Mouse (Mus musculus): ENCODE results near the gene Olfr1451. TPM values are rescaled to one million over a fixed set of nuclear protein-coding genes. Genes with fewer than 3 reads are reported as not detected.
"Not testable (repeated sequence)": the region's sequence is repeated elsewhere in the genome, so short reads cannot be mapped to it uniquely, and the experiment has no call there.

Gene Olfr1451
- polyA plus RNA-seq (2014; fragmentation: Nextera tagmentation; extraction: Ambion mirVana): not detected in 2 replicates

DNA sequence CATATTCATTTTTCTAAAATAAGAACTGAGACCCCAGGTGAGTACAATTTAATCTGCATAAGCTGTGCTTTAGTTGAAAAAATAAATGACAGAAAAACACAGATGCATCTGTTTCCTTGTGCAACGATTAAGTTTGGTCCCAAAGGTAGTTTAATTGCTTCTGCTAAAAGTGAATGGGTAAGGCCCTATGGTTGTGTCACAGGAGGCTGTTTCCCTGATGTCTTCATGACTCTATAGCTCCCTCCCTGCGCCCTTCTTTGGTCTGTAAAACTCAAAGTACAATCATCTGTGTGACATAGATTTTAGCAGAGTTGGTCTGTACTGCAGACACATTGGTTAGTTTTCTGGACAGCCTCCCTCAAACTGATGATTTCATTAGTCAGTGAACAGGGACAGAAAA lies at the start of gene Olfr1451:
TSS of gene Olfr1451 (plus strand) at position 301 of the 400 bp plus-strand sequence.
- Histone ChIP-seq H3K27me3 (ENCODE audit: insufficient read depth, low read length) (no peaks in the 10 kb centered on the region), H3K27ac (ENCODE audit: low read depth) (no peak within 1 kb of the TSS), H3K4me2 (no peak within 1 kb of the TSS), H3K9me3 (ENCODE audit: low read depth, low read length) (no peaks in the 10 kb centered on the region), H3K9ac (no peak within 1 kb of the TSS), H3K4me3 (ENCODE audit: low read depth, low read length) (no peak within 1 kb of the TSS), H3K36me3 (ENCODE audit: insufficient read depth) (no peaks in the 10 kb centered on the region), H3K4me1 (ENCODE audit: insufficient read depth) (no peaks in the 10 kb centered on the region)
- WGBS: 69% methylated on average over 2 of the region's 2 CpGs
- ATAC-seq (ENCODE audit: insufficient read depth) (no peak), DNase-seq (no peak)
- no peak for TF ChIP-seq CTCF (IDR thresholded peaks at IDR 0.05; ENCODE audit: low read depth)

DNA sequence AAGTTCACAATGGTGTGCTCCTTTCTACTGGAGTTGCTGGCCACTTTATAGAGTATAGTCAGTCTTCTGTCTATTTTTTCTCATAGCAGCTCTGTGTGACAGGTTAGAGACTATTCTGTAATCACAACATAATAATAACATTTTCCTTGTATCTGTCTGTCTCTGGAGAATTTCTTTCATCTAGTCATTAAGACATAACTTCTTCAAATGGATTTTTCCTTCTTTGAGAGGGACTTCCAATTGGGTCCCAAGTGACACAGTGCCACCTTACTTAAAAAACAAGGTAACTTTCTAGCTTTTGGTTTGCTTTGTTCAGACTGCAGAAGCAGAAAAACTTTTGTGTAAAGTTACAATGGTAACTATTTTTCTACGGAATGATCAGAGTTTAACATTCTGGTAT lies 44.9 kb upstream of the Olfr1451 start, which contains the start of gene Olfr1450:
TSS of gene Olfr1450 (plus strand) at position 301 of the 400 bp plus-strand sequence.
- Histone ChIP-seq H3K4me1 (ENCODE audit: insufficient read depth) (no peaks in the 10 kb centered on the region), H3K27ac (ENCODE audit: low read depth) (no peak within 1 kb of the TSS), H3K4me2 (no peak within 1 kb of the TSS), H3K4me3 (ENCODE audit: low read depth, low read length) (no peak within 1 kb of the TSS), H3K27me3 (ENCODE audit: insufficient read depth, low read length) (no peaks in the 10 kb centered on the region), H3K9me3 (ENCODE audit: low read depth, low read length) (no peaks in the 10 kb centered on the region), H3K9ac (no peak within 1 kb of the TSS), H3K36me3 (ENCODE audit: insufficient read depth) (no peaks in the 10 kb centered on the region)
- DNase-seq (no peak), ATAC-seq (ENCODE audit: insufficient read depth) (no peak)
- TF ChIP-seq CTCF (IDR thresholded peaks at IDR 0.05; ENCODE audit: low read depth): no peak
- WGBS: 90% methylated on average over 1 of the region's 1 CpGs

DNA sequence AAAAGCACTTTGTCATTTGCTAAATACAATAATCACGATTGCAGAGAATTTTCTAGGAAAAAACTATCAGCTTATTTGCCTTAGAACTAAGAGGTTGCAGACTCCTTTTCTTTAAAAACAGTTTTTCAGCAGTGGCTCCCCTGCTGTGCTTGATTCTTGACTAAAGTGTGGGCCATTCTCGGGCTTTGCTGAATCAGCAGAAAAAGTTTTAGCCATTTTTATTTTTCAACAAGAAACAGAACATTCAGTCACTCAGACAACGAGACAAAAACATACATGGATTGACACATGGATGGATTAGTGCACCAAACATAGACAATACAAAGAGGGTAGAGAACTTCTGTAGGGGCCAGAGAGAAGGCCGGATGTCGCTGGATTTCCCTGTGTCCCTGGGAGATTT lies 24.7 kb upstream of the Olfr1451 start:
- H3K4me2 ChIP-seq; DNase-seq; H3K9me3 ChIP-seq (ENCODE audit: low read depth, low read length); H3K4me1 ChIP-seq (ENCODE audit: insufficient read depth); H3K4me3 ChIP-seq (ENCODE audit: low read depth, low read length); H3K27me3 ChIP-seq (ENCODE audit: insufficient read depth, low read length); ATAC-seq (ENCODE audit: insufficient read depth); H3K9ac ChIP-seq; H3K27ac ChIP-seq (ENCODE audit: low read depth); H3K36me3 ChIP-seq (ENCODE audit: insufficient read depth): not testable (repeated sequence)
- WGBS: 75% methylated on average over 5 of the region's 5 CpGs

DNA sequence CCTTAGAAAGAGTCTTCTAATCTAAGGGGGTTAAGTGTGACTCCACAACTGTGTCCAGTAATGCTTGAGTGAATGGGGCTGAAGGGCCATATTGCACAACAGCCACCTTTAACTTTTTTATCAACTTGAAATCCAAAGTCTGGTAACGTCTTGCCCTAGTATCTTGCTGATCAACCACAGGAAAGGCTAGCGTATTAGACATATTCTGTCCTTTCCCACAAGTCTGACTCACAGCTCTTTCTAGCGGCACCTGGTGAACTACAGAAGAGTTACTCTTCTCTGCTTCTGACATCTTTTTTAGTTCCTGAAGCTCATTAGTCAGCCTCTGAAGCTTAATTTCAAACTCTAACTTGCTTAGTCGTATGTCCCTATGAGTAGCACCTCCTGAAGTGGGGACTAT lies 2.5 kb upstream of the Olfr1451 start:
- ATAC-seq (ENCODE audit: insufficient read depth); H3K4me1 ChIP-seq (ENCODE audit: insufficient read depth); H3K36me3 ChIP-seq (ENCODE audit: insufficient read depth); H3K9me3 ChIP-seq (ENCODE audit: low read depth, low read length); H3K9ac ChIP-seq; H3K4me2 ChIP-seq; H3K27ac ChIP-seq (ENCODE audit: low read depth); H3K27me3 ChIP-seq (ENCODE audit: insufficient read depth, low read length); DNase-seq; H3K4me3 ChIP-seq (ENCODE audit: low read depth, low read length): not testable (repeated sequence)
- 91% methylated on average over 4 of the region's 4 CpGs for WGBS

DNA sequence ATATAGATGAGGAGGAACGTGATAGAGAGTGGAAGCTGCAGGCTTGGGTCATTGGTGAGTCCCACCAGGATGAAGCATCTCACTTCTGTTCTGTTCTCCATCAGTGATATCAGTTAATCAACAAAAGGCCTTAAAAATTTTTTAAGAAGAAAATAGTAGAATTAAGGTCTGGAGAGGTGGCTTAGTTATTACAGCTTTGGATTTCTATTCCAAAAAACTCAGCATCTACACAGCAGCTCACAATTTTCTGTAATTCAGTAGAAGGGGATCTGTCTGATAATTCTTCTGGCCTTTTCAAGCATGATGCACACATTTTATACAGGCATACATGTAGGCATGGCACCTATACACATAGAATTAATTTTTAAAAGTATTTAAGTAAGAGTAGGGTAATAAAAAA lies 33.4 kb downstream of the Olfr1451 start, which contains the start of gene Olfr1453:
TSS of gene Olfr1453 (minus strand) at position 101 of the 400 bp plus-strand sequence.
- H3K4me1 ChIP-seq (ENCODE audit: insufficient read depth): no peaks in the 10 kb centered on the region
- TF ChIP-seq CTCF (IDR thresholded peaks at IDR 0.05; ENCODE audit: low read depth): no peak
- H3K27me3 ChIP-seq (ENCODE audit: insufficient read depth, low read length): no peaks in the 10 kb centered on the region
- no peak for ATAC-seq (ENCODE audit: insufficient read depth)
- H3K36me3 ChIP-seq (ENCODE audit: insufficient read depth): no peaks in the 10 kb centered on the region
- H3K4me2 ChIP-seq: no peak within 1 kb of the TSS
- DNase-seq: no peak
- no peak within 1 kb of the TSS for H3K9ac ChIP-seq
- WGBS: 37% methylated on average over 1 of the region's 1 CpGs
- no peak within 1 kb of the TSS for H3K4me3 ChIP-seq (ENCODE audit: low read depth, low read length)
- H3K9me3 ChIP-seq (ENCODE audit: low read depth, low read length): no peaks in the 10 kb centered on the region
- no peak within 1 kb of the TSS for H3K27ac ChIP-seq (ENCODE audit: low read depth)

Other genes starting within 250 kb of the Olfr1451 start
- 0.55 TPM in 2 replicates for gene Cntf, start 229.4 kb upstream of the Olfr1451 start, polyA plus RNA-seq (2014; fragmentation: Nextera tagmentation; extraction: Ambion mirVana)
- 10.8 and 11.5 TPM in 2 replicates for gene Zfp91, start 198.9 kb upstream of the Olfr1451 start, polyA plus RNA-seq (2014; fragmentation: Nextera tagmentation; extraction: Ambion mirVana)
- 1.2 and 1.4 TPM in 2 replicates for gene Lpxn, start 198.8 kb upstream of the Olfr1451 start, polyA plus RNA-seq (2014; fragmentation: Nextera tagmentation; extraction: Ambion mirVana)
- not detected in 2 replicates for gene Gm5244, start 148.3 kb upstream of the Olfr1451 start, polyA plus RNA-seq (2014; fragmentation: Nextera tagmentation; extraction: Ambion mirVana)
- not detected in 2 replicates for gene Olfr1444, start 137.7 kb upstream of the Olfr1451 start, polyA plus RNA-seq (2014; fragmentation: Nextera tagmentation; extraction: Ambion mirVana)
- not detected in 2 replicates for gene Olfr1445, start 111.2 kb upstream of the Olfr1451 start, polyA plus RNA-seq (2014; fragmentation: Nextera tagmentation; extraction: Ambion mirVana)
- not detected in 2 replicates for gene Olfr1446, start 101.5 kb upstream of the Olfr1451 start, polyA plus RNA-seq (2014; fragmentation: Nextera tagmentation; extraction: Ambion mirVana)
- not detected in 2 replicates for gene Olfr1447, start 91.3 kb upstream of the Olfr1451 start, polyA plus RNA-seq (2014; fragmentation: Nextera tagmentation; extraction: Ambion mirVana)
- gene Olfr1448, start 70.6 kb upstream of the Olfr1451 start, polyA plus RNA-seq (2014; fragmentation: Nextera tagmentation; extraction: Ambion mirVana): not detected in 2 replicates
- gene Olfr1449, start 64.2 kb upstream of the Olfr1451 start, polyA plus RNA-seq (2014; fragmentation: Nextera tagmentation; extraction: Ambion mirVana): not detected in 2 replicates
- gene Olfr1450, start 44.8 kb upstream of the Olfr1451 start, polyA plus RNA-seq (2014; fragmentation: Nextera tagmentation; extraction: Ambion mirVana): not detected in 2 replicates
- not detected in 2 replicates for gene Olfr1453, start 33.3 kb downstream of the Olfr1451 start, polyA plus RNA-seq (2014; fragmentation: Nextera tagmentation; extraction: Ambion mirVana)
- not detected in 2 replicates for gene Olfr1454, start 65.6 kb downstream of the Olfr1451 start, polyA plus RNA-seq (2014; fragmentation: Nextera tagmentation; extraction: Ambion mirVana)
- not detected in 2 replicates for gene Olfr1457, start 102.9 kb downstream of the Olfr1451 start, polyA plus RNA-seq (2014; fragmentation: Nextera tagmentation; extraction: Ambion mirVana)
- not detected in 2 replicates for gene Olfr1458, start 111.8 kb downstream of the Olfr1451 start, polyA plus RNA-seq (2014; fragmentation: Nextera tagmentation; extraction: Ambion mirVana)
- not detected in 2 replicates for gene Olfr1459, start 154.5 kb downstream of the Olfr1451 start, polyA plus RNA-seq (2014; fragmentation: Nextera tagmentation; extraction: Ambion mirVana)
- not detected in 2 replicates for gene Olfr1461, start 168.0 kb downstream of the Olfr1451 start, polyA plus RNA-seq (2014; fragmentation: Nextera tagmentation; extraction: Ambion mirVana)
- not detected in 2 replicates for gene Olfr1462, start 190.7 kb downstream of the Olfr1451 start, polyA plus RNA-seq (2014; fragmentation: Nextera tagmentation; extraction: Ambion mirVana)
- not detected in 2 replicates for gene Olfr1463, start 236.3 kb downstream of the Olfr1451 start, polyA plus RNA-seq (2014; fragmentation: Nextera tagmentation; extraction: Ambion mirVana)